Mouse (Mus musculus): ENCODE measurements around the gene Dctn2. TPM values are rescaled to one million over a fixed set of nuclear protein-coding genes. Genes with fewer than 3 reads are reported as not detected.
A peak's percentile ranks its signal among the peaks of the same experiment; 100 is the strongest.

Dctn2 gene
- total RNA-seq, 2 experiments from 2014 or later = 254 to 258 TPM

- DNase-seq = no peak
These were observed 1.8 kb upstream of the Dctn2 start for GRCm38 (mm10) chr10:127264336-127264735.

GRCm38 (mm10) chr10:127264971-127265370 lies 1.2 kb upstream of the Dctn2 start:
- no peak for DNase-seq

DNA sequence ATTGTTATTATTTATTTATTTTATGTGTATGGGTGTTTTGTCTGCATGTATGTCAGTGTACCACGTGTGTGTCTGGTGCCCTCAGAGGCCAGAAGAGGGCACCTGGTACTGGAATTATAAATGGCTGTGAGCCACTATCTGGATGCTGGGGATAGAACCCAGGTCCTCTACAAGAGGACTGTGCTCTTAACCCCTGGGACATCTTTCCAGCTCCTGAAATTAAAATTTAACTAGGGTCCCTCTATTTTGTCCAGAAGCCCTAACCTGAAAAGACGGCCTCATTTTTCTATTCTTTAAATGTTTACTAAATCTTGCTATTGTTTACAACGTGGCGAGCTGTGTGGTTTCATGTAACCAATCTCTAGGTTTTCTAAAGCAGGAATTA lies 449 bp upstream of the Dctn2 start:
- DNase-seq = no peak

DNA sequence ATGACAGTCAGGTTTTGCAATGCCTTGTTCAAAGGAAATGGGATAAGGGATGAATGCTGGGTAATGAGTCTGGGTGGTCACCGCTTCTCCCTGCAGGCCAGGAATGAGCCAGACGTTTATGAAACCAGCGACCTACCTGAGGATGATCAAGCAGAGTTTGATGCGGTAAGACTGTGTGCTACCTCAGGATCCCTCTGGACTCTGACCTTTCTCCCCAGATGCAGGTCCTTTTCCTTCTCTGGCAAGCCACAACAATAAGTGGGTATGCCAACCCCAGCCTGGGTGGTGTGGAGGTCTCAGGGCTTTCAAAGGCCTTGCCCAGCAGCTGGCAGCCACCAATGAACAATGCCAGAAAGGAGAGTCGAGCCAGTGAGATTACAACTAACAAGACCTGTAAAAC lies 1.1 kb downstream of the Dctn2 start:
- no peak for DNase-seq

GRCm38 (mm10) chr10:127268401-127268800 lies 2.2 kb downstream of the Dctn2 start:
- DNase-seq = no peak

GRCm38 (mm10) chr10:127269036-127269435 lies 2.9 kb downstream of the Dctn2 start:
- no peak for DNase-seq

DNA sequence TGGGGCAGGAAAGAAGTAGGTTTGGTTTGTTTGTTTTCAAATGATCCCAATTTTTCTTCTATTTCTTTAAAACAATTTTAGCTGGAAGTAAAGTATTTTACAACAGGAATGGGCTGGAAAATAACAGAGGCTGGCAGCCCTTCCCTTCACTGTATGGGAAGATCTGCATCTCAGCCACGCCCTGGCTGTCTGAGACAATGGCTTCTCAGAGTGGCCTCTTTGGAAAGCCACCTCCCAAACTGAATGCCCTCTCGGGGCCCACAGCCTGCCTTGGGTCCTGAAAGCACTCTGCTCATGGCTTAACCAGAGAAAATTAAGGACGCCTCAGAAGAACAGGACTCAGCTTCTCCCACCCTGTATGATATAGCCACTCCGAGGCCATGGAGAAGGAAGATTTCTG lies 3.7 kb downstream of the Dctn2 start:
- DNase-seq = no peak

DNA sequence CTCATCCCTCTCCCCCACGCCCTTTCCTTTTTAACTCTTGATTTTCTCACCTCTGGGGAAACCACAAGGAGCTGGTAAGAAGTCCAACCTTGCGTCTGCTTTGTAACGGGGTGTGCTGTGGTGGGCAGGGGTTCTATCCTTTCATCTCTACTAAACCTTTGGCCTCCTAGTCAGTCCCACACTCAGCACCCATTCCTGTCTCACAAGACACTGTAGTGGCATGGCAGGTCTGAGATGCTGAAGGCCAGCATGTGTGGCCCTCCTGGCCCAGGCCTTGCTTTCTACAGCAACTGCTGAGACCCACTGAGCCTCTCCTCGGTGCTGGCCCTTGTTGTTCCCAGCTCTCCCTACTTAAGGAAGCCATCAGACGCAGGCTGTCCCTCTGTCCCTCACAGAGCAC lies 6.2 kb downstream of the Dctn2 start:
- DNase-seq = no peak

DNA sequence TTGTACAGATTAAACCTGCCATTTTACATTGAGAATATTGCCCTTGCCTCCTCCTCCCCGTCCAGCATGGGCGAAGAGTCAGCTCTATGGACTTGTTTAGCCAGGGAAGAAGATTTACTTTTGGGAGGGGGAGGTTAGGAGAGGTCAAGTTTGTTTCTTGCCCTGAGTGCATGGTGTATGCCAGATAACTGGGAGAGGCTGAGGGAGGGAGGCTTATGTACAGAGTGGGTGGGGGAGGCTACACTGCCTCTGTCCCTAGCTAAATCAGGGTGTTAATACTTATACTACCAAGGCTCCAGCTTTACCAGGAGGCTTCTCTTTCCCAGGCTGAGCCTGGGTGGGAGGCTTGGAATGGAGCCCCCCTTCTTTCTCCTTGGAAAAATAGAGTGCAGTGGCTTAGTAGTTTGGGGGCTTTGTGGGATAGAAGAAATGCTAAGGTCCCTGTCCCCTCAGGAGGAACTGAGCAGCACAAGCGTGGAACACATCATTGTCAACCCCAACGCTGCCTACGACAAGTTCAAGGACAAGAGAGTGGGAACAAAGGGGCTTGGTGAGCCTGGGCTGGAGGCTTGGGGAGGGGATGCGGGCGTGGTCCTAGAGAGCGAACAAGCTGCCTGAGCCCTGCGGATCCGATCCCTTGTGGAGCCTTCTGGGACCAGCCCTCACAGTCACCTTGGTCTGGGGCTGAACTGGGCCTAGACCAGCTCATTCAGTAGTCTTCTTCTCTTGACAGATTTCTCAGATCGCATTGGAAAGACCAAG lies 8.3 kb downstream of the Dctn2 start:
- DNase-seq = no peak

GRCm38 (mm10) chr10:127279730-127280129 lies 13.6 kb downstream of the Dctn2 start:
- DNase-seq = no peak

DNA sequence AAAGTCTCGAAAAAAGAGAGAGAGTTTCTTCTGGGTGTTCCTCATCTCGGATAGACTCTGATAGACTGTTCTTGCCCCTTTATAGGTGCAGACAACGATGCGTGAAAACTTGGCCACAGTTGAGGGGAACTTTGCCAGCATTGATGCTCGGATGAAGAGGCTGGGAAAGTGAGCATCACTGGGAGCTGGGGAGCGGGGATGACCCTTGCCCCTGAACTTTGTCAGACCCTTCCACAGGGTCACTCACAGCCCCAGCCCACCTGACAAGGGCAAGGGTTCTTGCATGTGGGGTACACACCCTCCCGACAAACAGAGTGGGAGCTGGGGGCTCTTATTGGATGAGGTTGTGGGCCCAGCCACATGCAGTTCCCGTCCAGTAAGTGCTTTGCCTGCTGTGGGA lies 15.1 kb downstream of the Dctn2 start:
- no peak for DNase-seq

DNA sequence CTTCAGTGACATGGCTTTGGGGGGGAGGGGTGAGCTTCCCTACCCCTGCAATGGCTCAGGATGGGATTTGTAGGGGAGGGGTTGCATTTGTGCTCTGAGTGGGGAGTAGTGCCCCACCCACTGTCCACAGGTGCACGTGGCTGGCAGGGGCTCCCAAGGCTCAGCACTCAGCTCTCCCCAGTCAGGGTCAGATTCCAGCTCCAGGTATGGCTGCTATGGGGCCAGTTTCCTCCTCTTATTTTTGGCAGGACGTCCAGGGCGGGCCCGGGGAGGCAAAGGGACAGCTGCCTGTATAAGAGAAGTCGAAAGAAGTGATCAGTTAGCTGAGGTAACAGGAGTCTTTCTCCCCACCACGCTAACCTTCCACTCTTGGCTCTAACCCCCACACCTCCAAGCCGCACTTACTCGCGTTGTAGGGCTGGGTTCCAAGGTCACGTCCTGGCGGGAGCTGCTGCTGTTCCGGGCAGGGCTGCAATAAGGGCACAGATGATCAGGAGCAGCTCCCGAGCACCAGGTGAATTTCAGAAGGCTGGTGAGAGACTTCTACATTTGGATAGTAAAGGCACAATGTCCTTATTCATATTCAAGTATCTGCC lies 16.6 kb downstream of the Dctn2 start:
- DNase-seq = no peak

- no peak for DNase-seq
These were observed 18.0 kb downstream of the Dctn2 start for GRCm38 (mm10) chr10:127284105-127284622.

DNA sequence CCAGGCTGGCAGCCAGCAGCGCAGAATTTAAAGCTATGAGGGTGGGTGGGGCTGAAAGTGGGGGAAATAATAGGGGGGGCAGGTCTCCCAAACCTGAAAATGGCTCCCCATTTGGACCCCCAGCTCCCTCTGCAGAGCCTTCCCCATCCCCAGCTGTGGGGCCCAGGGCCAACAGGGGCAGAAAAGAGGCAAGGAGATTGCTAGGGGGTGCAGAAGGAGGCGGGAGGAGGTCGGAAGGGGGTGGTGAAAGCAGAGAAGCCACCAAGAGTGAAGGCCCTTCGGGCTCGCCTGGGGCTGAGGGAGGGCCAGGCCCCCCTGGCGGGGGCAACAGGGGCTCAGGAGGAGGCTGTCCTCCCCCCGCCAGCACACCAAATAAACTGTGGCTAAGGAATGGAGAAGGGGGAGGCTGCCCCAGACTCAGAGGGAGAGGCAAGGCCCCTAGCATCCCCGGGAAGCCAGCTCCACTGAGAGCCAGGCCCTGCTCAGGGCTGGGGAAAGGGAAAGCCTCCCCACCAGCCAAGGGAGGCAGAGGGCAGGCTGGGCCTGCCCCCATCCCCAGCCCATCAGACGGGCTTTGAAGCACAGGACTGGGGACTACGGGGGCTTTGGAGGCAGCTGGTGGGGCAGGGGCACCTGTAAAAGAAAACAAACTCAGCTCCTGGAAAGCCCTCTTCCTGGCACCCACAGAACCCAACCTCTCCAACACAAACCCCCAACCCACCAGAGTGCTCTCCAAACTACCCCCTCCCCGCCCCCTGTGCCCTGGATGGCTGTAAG lies 18.7 kb downstream of the Dctn2 start:
- DNase-seq = no peak

DNA sequence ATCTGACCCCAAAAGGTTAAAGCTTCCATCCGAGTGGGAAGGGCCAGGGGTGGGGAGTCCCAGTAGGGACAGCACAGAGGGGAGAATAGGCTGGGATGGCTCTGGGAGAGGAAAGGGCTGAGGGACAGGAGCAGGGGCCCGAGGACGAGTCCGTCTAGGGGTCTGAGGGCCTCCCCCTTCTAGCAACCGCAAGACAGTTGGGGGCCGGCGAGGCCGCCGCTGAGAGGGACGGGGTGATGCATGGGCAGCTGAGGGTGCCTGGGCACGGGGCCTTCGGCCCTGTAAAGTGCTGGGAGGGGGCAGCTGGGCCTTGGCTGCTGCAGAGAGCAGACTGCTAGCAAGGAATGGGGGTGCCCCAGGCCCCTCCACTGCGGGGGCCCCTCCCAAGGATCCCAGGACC lies 19.5 kb downstream of the Dctn2 start:
- no peak for DNase-seq

- DNase-seq = no peak
These were observed 20.0 kb downstream of the Dctn2 start for GRCm38 (mm10) chr10:127286194-127286593.

DNA sequence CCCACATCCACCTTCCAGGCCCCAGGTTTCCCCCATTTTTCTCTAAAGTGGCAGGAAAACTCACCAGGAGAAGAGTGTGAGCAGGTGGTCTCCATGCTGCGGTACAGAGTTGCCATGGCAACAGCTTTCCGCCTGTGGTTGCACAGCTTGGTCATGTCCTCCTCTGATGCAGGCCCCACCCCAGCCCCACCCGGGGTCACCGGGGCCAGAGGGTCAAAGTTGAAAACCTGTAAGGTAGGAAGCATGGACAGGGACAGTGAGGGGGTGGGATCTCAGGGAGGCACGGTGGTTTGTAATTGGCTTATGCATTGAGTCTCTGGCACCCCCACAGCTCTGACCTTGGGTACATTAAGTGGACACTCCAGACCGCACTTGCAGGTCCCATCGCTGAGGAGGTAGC lies 20.6 kb downstream of the Dctn2 start:
- DNase-seq = no peak

DNA sequence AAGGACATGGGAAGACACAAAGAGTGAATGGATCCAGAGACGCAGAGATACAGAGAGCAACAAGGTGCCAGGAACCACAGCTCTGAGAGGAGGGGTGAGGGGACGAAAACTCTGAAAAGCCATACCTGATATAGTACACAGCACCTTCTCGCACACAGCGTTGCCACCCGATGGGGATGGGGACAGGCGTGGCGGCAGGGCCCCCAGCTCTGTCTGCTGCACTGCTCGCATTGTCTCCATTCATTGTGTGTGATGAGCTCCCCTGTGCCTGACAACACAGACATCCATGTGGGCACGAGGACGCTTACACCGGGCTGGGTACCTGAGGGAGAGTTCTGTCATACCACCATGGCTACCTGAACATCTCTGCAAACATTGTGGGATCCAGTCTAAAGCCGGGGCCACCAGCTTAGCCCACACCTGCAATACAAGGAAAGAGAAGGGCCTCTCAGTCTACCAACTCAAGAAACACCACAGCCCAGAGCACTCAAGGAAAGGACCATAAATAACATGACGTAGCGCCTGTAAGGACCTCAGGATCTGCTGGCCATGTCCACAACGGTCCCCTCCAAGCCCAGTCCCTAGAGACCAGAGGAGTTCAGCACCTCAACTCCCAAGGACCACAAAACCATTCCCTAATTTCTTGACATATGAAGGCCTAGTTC lies 21.2 kb downstream of the Dctn2 start:
- no peak for DNase-seq

DNA sequence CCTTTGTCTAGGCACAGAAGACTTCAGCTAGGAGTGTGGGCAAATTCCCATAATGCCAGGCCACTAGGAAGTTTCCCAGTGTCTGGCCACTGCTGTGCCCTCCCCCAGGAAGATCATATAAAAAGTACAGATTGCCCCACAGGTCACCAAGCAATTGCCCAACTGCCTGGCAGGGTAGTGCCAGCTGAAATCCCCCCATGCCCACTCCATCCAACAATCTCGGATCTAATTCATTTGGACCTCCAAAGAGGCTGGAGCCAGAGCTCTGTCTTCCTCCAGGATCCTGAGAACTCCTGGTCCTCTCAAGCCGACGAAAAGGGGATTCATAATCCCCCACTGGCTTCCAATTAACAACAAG lies 21.7 kb downstream of the Dctn2 start:
- no peak for DNase-seq

- peak in 1 of 2 experiments; percentile 37 for DNase-seq
These were observed 22.2 kb downstream of the Dctn2 start for GRCm38 (mm10) chr10:127288328-127288799.

DNA sequence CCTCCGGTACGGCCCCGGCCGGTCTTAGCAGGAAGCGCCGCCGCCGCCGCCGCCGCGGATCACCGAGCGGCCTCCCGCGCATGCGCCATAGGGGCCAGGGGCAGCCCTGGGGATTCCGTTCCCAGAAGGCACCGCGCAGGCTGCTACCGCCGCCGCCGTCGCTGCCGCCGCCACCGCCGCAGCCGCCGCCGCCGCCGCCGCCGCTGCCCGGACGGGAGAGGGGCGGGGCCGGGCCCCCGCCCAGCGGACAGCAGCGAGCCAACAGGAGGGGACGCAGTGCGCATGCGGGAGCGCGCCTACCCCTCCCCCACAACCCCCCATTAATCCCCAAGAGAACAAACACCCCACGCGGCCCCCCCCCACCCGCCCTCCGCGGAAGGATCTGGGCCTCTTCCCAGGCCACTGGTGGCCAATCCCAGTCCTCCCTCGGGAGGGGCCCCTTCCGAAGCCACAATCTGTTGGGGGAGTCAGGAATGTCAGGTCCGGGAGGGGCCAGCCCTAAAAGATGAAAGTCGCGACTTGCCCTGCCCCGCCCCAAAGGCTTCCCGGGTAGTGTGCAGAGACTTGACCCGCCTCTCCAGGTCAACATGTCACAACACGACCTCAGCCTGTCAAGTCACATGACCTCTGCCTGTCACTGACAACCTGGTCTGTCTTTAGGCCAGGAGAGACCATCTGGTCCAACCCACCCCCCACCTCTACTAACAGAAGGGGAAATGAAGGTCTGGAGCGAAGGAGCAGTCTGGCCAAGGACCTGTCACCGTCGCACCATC lies 22.8 kb downstream of the Dctn2 start, which contains the start of gene Mbd6:
Mbd6 (minus strand) TSS at position 219 of the 773 bp plus-strand sequence.
- peak; percentile 83 to 85 for DNase-seq

Measured in layer of hippocampus, postnatal 36 days (tissue).